Mouse (Mus musculus) forebrain, embryonic 11.5 days (tissue): ENCODE results near the gene Gins2. TPM values are rescaled to one million over a fixed set of nuclear protein-coding genes. Genes with fewer than 3 reads are reported as not detected.

Source experiments
- ATAC-seq: fragments of 200-750 bp; cut with Nextera tagmentation; replicated peaks from 2 replicates; pipeline ENCODE4 v1.8.0; 2017; ENCODE audit warnings: moderate TSS enrichment; ENCODE audit not compliant: low FRiP score
- DNase-seq: peaks from one replicate; pipeline ENCODE4 v3.0.0-alpha.2; 2017; ENCODE audit warnings: low spot score
- H3K27ac ChIP-seq: fragments of 300-500 bp; sonication (generic); 2 replicates; pipeline ENCODE4 v1.5.1; 2014; ENCODE audit warnings: low read depth, low read length
- H3K27me3 ChIP-seq: fragments of 300-500 bp; sonication (generic); 2 replicates; pipeline ENCODE4 v1.6.1; 2014; ENCODE audit warnings: mild to moderate bottlenecking, low read length, mixed read lengths; ENCODE audit not compliant: control insufficient read depth, insufficient read depth
- H3K36me3 ChIP-seq: fragments of 300-500 bp; sonication (generic); 2 replicates; pipeline ENCODE4 v1.6.1; 2014; ENCODE audit warnings: mild to moderate bottlenecking, low read length, moderate library complexity, mixed read lengths; ENCODE audit not compliant: control insufficient read depth, insufficient read depth
- H3K4me1 ChIP-seq: fragments of 300-500 bp; sonication (generic); replicated peaks from 2 replicates; pipeline ENCODE4 v1.6.1; 2014; ENCODE audit warnings: low read length, mixed read lengths; ENCODE audit not compliant: control insufficient read depth, insufficient read depth
- H3K4me2 ChIP-seq: fragments of 300-500 bp; sonication (generic); 2 replicates; pipeline ENCODE4 v1.6.1; 2014; ENCODE audit warnings: low read depth, mild to moderate bottlenecking, low read length, moderate library complexity, mixed read lengths; ENCODE audit not compliant: severe bottlenecking
- H3K4me3 ChIP-seq: fragments of 300-500 bp; sonication (generic); 2 replicates; pipeline ENCODE4 v1.5.1; 2014; ENCODE audit warnings: low read depth, low read length
- H3K9ac ChIP-seq: fragments of 300-500 bp; sonication (generic); 2 replicates; pipeline ENCODE4 v1.6.1; 2014; ENCODE audit warnings: low read length
- H3K9me3 ChIP-seq: fragments of 300-500 bp; sonication (generic); 2 replicates; pipeline ENCODE4 v1.6.1; 2016; ENCODE audit warnings: low read length, mixed read lengths; ENCODE audit not compliant: control insufficient read depth
- WGBS: fragments of 180-500 bp; shearing (Covaris S2); extraction: QIAGEN DNeasy Blood & Tissue Kit; methylation state at CpG from one replicate; pipeline ENCODE4 v1.1.7; 2014; 5-methylcytosine and 5-hydroxymethylcytosine counted together
- polyA plus RNA-seq: library from polyadenylated mRNA; unstranded; fragments of >200 nt; fragmentation: Nextera tagmentation; extraction: Ambion mirVana; gene quantifications from 2 replicates; pipeline ENCODE4 v1.2.1, GENCODE M21; 2014

Gins2 gene
- polyA plus RNA-seq, 1 experiment from 2014 or later, result 105 TPM

GRCm38 (mm10) chr8:120566681-120567080 is 22.4 kb downstream of the Gins2 start:
- WGBS, result 91% methylated on average over 8 of the region's 8 CpGs
- no peak overlapping the region for H3K4me3 ChIP-seq
- ATAC-seq (no peak), DNase-seq (no peak)
- H3K36me3 ChIP-seq, result peaks cover 16% of the 10 kb centered on the region
- H3K4me2 ChIP-seq, result no peak overlapping the region
- no peaks in the 10 kb centered on the region for H3K9me3 ChIP-seq
- H3K27ac ChIP-seq, result no peak overlapping the region
- H3K9ac ChIP-seq, result no peak overlapping the region
- H3K4me1 ChIP-seq, result peaks cover 40% of the 10 kb centered on the region
- no peaks in the 10 kb centered on the region for H3K27me3 ChIP-seq

GRCm38 (mm10) chr8:120565151-120565711 is 23.9 kb downstream of the Gins2 start:
- ATAC-seq (peak; percentile 40), DNase-seq (no peak)
- no peaks in the 10 kb centered on the region for H3K27me3 ChIP-seq
- no peak overlapping the region for H3K4me2 ChIP-seq
- no peak overlapping the region for H3K4me3 ChIP-seq
- H3K9ac ChIP-seq, result peak overlapping the region; percentile 20; the same call in 1 of the 2 replicates
- no peaks in the 10 kb centered on the region for H3K9me3 ChIP-seq
- peaks cover 16% of the 10 kb centered on the region for H3K36me3 ChIP-seq
- 9% methylated on average over 7 of the region's 7 CpGs for WGBS
- peak overlapping the region; percentile 66 for H3K27ac ChIP-seq
- H3K4me1 ChIP-seq, result peaks cover 53% of the 10 kb centered on the region

- Histone ChIP-seq H3K27me3 (no peaks in the 10 kb centered on the region), H3K9ac (peak overlapping the region; percentile 27)
Observed at GRCm38 (mm10) chr8:120563851-120564837, 25.0 kb downstream of the Gins2 start.

GRCm38 (mm10) chr8:120563348-120563724 is 25.8 kb downstream of the Gins2 start:
- peak; percentile 33 for ATAC-seq
- Histone ChIP-seq H3K27me3 (no peaks in the 10 kb centered on the region), H3K4me1 (peaks cover 72% of the 10 kb centered on the region), H3K36me3 (peaks cover 13% of the 10 kb centered on the region), H3K9ac (no peak overlapping the region; the same call in 1 of the 2 replicates), H3K4me2 (0 out of 2 replicates have a peak overlapping the region, but pooled peaks have one; percentile 18), H3K9me3 (no peaks in the 10 kb centered on the region), H3K27ac (peak overlapping the region; percentile 87), H3K4me3 (no peak overlapping the region)
- peak; percentile 84 for DNase-seq
- WGBS, result 7% methylated on average over 8 of the region's 8 CpGs

More at GRCm38 (mm10) chr8:120563851-120564837, 25.0 kb downstream of the Gins2 start:
- Histone ChIP-seq H3K4me3 (no peak overlapping the region), H3K4me2 (0 out of 2 replicates have a peak overlapping the region, but pooled peaks have one; percentile 8), H3K9me3 (no peaks in the 10 kb centered on the region), H3K4me1 (peaks cover 63% of the 10 kb centered on the region), H3K36me3 (peaks cover 16% of the 10 kb centered on the region), H3K27ac (peak overlapping the region; percentile 87)
- WGBS, result 15% methylated on average over 20 of the region's 20 CpGs
- DNase-seq (peak; percentile 77), ATAC-seq (no peak; the same call in 1 of the 2 replicates)

GRCm38 (mm10) chr8:120562680-120563347 is 26.3 kb downstream of the Gins2 start:
- no peak overlapping the region for H3K4me3 ChIP-seq
- peak; percentile 1; the same call in 1 of the 2 replicates for ATAC-seq
- 0 out of 2 replicates have a peak overlapping the region, but pooled peaks have one; percentile 18 for H3K4me2 ChIP-seq
- H3K9ac ChIP-seq, result peak overlapping the region; percentile 37
- no peaks in the 10 kb centered on the region for H3K27me3 ChIP-seq
- DNase-seq, result no peak
- peaks cover 77% of the 10 kb centered on the region for H3K4me1 ChIP-seq
- no peaks in the 10 kb centered on the region for H3K9me3 ChIP-seq
- H3K36me3 ChIP-seq, result peaks cover 8% of the 10 kb centered on the region
- 71% methylated on average over 18 of the region's 18 CpGs for WGBS
- peak overlapping the region; percentile 87 for H3K27ac ChIP-seq

- H3K36me3 ChIP-seq, result no peaks in the 10 kb centered on the region; the same call in 1 of the 2 replicates
Observed at GRCm38 (mm10) chr8:120561539-120562435, 27.3 kb downstream of the Gins2 start.

GRCm38 (mm10) chr8:120560535-120560934 is 28.6 kb downstream of the Gins2 start:
- no peak overlapping the region for H3K4me2 ChIP-seq
- peak overlapping the region; percentile 78; the same call in 1 of the 2 replicates for H3K27ac ChIP-seq
- DNase-seq (no peak), ATAC-seq (no peak)
- WGBS, result 77% methylated on average over 5 of the region's 5 CpGs
- H3K9ac ChIP-seq, result no peak overlapping the region
- no peaks in the 10 kb centered on the region for H3K9me3 ChIP-seq
- no peaks in the 10 kb centered on the region for H3K36me3 ChIP-seq
- no peak overlapping the region for H3K4me3 ChIP-seq
- H3K27me3 ChIP-seq, result no peaks in the 10 kb centered on the region
- peaks cover 93% of the 10 kb centered on the region for H3K4me1 ChIP-seq

More at GRCm38 (mm10) chr8:120561539-120562435, 27.3 kb downstream of the Gins2 start:
- DNase-seq, result no peak
- ATAC-seq, result no peak
- WGBS, result 82% methylated on average over 22 of the region's 22 CpGs
- no peaks in the 10 kb centered on the region for H3K9me3 ChIP-seq
- H3K4me3 ChIP-seq, result no peak overlapping the region
- H3K9ac ChIP-seq, result no peak overlapping the region; the same call in 1 of the 2 replicates
- no peak overlapping the region for H3K4me2 ChIP-seq
- H3K27me3 ChIP-seq, result no peaks in the 10 kb centered on the region
- peak overlapping the region; percentile 87; the same call in 1 of the 2 replicates for H3K27ac ChIP-seq
- H3K4me1 ChIP-seq, result peaks cover 87% of the 10 kb centered on the region
